Mouse (Mus musculus): ENCODE measurements around the gene Raver2.

Raver2 gene

DNA sequence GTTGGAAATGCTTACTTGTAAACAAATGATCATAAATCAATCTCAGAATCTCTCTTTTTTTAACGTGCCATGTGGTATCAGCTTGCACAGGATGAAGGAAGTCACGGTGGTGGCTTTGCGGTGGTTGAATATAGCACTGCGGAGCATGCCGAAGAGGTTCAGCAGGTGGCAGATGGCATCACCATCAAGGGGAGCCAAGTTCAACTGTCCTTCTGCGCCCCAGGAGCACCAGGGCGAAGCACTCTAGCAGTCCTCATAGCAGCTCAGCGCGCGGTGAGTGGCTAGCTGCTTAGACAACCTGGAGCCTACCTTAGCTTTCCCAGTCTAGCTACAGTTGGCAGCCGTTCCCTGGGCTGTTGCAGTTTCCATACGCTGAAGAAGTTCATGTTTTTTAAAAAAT is 38.3 kb downstream of the Raver2 start:
- DNase-seq (ENCODE audit: low read depth, low spot score): no peak

- DNase-seq (ENCODE audit: low read depth, low spot score): no peak
Observed at GRCm38 (mm10) chr4:101121002-101121401, 52.2 kb downstream of the Raver2 start.

DNA sequence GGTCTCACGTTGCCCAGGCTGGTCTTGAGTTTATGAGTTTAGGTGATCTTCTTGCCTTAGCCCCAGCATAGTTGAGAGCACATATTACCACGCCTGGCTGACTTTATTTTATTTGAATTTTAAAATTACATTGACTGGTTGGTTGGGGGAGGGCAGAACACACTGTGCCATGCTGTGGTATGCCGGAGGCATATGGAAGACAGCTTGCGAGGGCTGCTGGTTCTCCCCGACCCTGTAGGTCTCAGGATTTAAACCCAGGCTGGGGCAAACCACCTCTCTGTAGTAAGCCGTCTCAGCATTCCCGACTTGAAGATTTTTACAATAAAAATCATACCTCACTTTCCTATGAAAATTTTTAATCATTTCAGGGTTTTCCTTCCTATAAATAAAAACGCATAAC is 66.2 kb downstream of the Raver2 start:
- no peak for DNase-seq (ENCODE audit: low read depth, low spot score)

GRCm38 (mm10) chr4:101135909-101136308 is 67.1 kb downstream of the Raver2 start:
- no peak for DNase-seq (ENCODE audit: low read depth, low spot score)

DNA sequence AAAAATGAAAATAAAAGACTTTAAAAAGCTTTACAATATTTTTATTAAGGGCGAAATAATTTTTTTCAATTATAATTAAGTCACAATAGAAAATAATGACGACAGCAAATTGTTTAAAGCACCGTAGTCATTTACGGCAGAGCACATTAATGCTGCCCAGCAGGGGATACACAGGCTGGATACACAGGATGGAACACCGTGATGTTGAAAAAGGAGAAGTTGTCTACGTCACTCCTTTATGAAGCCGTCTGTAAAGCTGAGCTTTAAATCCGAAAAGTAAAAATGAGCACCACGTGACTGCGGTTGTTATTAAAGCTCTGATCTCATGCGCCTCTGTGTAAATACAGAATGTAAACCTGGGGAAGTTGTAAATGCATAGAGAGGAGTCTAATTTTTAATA is 69.2 kb downstream of the Raver2 start:
- DNase-seq (ENCODE audit: low read depth, low spot score): no peak

- no peak for DNase-seq (ENCODE audit: low read depth, low spot score)
Observed at GRCm38 (mm10) chr4:101141768-101142167, 73.0 kb downstream of the Raver2 start.

GRCm38 (mm10) chr4:101143901-101144300 is 75.1 kb downstream of the Raver2 start:
- no peak for DNase-seq (ENCODE audit: low read depth, low spot score)

- DNase-seq (ENCODE audit: low read depth, low spot score): no peak
Observed at GRCm38 (mm10) chr4:101144361-101144760, 75.6 kb downstream of the Raver2 start.

- DNase-seq (ENCODE audit: low read depth, low spot score): no peak
Observed at GRCm38 (mm10) chr4:101144790-101145189, 76.0 kb downstream of the Raver2 start.

- peak; percentile 84 for DNase-seq (ENCODE audit: low read depth, low spot score)
Observed at GRCm38 (mm10) chr4:101146047-101146745, 77.4 kb downstream of the Raver2 start.

DNA sequence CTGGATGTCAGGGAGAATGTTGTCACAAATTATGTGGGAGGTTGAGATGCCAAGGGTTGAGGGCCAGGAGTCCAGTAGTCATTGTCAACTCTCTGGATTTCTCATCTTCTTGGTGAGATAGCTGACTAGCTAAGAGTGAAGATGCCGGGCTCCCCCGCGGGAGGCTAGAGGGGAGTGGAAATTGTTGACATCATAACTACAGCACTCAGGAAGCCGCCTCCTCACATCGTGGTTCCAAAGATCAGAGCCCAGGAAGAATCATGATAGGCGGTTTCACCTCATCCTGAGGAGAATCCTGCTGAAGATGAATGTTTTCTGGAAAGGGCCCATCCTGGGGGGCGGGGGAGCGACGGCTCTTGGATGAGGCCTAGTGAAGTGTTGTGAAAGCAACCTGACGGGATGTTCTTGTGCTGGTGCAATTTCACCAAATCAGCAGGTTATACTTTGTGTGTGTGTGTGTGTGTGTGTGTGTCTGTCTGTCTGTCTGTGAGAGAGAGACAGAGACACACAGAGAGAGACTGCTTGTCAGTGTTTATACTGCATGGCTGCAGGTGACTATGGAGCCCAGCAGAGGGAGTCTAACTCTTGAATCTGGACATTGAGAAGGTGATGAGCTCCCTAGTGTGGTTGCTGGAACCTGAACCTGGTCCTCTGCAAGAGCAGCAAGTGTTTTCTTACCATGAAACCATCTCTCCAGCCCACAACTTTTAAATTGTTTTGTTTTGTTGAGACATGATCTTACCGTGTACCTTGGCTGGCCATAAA is 78.3 kb downstream of the Raver2 start:
- peak; percentile 46 for DNase-seq (ENCODE audit: low read depth, low spot score)

GRCm38 (mm10) chr4:101155541-101155940 is 86.8 kb downstream of the Raver2 start:
- DNase-seq (ENCODE audit: low read depth, low spot score): no peak

DNA sequence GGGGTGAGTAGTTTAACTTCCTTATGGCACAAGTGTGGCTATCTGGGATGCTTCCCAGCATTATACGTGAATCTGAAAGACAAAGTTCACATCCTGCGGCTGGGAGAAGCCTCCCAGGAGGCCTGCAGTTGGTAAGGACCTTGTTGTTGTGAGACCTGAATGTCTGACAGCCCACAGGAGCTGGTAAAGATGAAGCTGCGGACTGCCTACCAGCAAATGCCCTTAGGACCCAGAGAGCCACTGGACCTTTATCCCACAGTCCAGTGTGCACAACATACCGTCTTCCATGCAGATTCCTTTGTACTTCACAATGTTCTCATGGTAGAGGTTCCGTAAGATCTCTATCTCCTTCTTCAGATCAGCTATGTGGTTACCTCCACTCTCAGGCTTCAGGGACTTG is 88.7 kb downstream of the Raver2 start:
- no peak for DNase-seq (ENCODE audit: low read depth, low spot score)

DNA sequence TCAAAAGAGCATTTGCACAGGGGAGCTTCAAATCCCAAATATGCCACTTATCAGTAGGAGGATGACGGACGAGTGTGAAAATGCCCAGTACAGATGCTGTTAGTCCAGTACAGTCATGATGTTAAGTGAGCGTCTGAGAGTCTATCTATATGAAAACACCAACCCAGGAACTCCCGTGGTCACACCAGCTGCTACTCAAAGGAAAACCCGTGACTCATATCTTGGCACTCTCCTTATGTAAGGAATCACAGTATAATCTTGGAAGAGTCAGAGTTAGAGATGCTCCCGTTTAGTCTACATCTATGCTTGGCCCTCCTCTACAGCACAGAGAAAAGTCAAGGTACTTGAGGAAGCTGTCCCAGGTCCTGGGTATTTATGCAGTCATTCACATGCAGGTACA is 89.5 kb downstream of the Raver2 start:
- no peak for DNase-seq (ENCODE audit: low read depth, low spot score)

DNA sequence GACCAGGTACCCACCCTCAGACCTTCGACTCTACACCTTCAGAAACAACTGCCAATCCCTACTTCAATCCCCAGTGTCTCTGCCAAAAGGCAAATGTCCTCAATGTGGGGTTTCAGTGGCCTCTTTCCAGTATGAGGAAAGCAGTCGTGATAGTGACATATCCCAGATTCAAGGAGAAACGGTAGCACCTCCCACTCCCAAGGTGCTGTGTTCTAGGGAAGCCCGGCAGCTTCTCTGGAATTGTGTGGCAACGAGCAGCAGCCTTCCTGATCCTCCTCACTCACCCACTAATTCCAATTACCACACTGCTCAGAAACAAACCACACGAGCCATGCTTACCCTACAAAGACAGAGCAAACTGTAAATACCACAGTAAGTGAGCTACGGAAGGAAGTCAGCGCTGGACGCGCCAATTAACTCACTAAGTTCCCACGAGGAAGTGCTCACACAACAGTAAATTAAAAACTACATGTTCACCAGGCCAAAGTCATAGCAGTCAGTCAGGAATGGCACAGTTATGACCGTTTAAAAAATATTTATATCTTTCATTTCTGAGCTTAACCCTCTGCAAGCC is 90.5 kb downstream of the Raver2 start:
- DNase-seq (ENCODE audit: low read depth, low spot score): no peak

- no peak for DNase-seq (ENCODE audit: low read depth, low spot score)
Observed at GRCm38 (mm10) chr4:101160821-101161220, 92.0 kb downstream of the Raver2 start.

DNA sequence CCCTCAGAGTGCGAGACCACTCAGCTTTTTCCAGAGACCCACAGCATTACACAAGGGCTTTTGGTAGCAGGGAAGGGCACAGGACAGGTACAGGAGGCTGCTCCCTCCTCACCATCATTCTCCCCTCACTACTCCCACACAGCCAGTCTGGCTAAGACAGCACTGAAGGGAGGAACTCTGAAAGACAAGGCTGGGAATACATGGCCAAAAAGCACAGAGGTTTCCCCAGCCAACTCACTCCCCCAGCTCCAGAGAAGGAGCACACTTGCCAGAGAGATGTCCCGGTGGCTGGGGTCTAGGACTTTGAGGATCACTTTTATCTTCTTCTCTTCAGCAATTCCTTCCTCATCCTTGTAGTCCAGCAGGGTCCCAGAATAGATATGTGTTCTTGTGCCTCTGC is 95.4 kb downstream of the Raver2 start:
- DNase-seq (ENCODE audit: low read depth, low spot score): no peak

GRCm38 (mm10) chr4:101164673-101165072 is 95.9 kb downstream of the Raver2 start:
- DNase-seq (ENCODE audit: low read depth, low spot score): no peak

- no peak for DNase-seq (ENCODE audit: low read depth, low spot score)
Observed at GRCm38 (mm10) chr4:101165776-101166175, 97.0 kb downstream of the Raver2 start.

- peak; percentile 79 for DNase-seq (ENCODE audit: low read depth, low spot score)
Observed at GRCm38 (mm10) chr4:101167777-101168176, 99.0 kb downstream of the Raver2 start.

GRCm38 (mm10) chr4:101168189-101168778 is 99.5 kb downstream of the Raver2 start:
- DNase-seq (ENCODE audit: low read depth, low spot score): peak; percentile 84

- no peak for DNase-seq (ENCODE audit: low read depth, low spot score)
Observed at GRCm38 (mm10) chr4:101172738-101173137, 104.0 kb downstream of the Raver2 start.

Data from CD4-positive, CD25-positive, alpha-beta regulatory T cell, adult 2 months (primary cell).